Mouse (Mus musculus) MEL (cell line): Measurements from ENCODE around the gene Adap1. TPM values are rescaled to one million over a fixed set of nuclear protein-coding genes. Genes with fewer than 3 reads are reported as not detected.

Experiments used
- DNase-seq: peaks from one replicate; pipeline ENCODE4 v3.0.0; 2011; ENCODE audit warnings: low read depth, low spot score
- H3K27ac ChIP-seq: 2 replicates; pipeline ENCODE4 v1.5.1; 2012; ENCODE audit warnings: low read depth, mild to moderate bottlenecking, control low read depth, low read length, moderate library complexity; ENCODE audit not compliant: control insufficient read depth
- H3K27me3 ChIP-seq, 2 experiments: fragments of 150-350 bp in 1 of 2; sonication (generic) in 1 of 2; 2 replicates each; pipeline ENCODE4 v1.6.1; 2012; ENCODE audit warnings: low read length in 2 of 2, mild to moderate bottlenecking in 2 of 2, improper control_type of control experiment in 1 of 2, moderate library complexity in 1 of 2; ENCODE audit not compliant: insufficient read depth in 2 of 2, control insufficient read depth in 1 of 2
- H3K36me3 ChIP-seq, 2 experiments: 2 replicates each; pipeline ENCODE4 v1.6.1; 2012 to 2014; ENCODE audit warnings: low read length in 2 of 2, improper control_type of control experiment in 1 of 2, inconsistent platforms in 1 of 2, mild to moderate bottlenecking in 1 of 2; ENCODE audit not compliant: insufficient read depth in 2 of 2, control insufficient read depth in 1 of 2
- H3K4me1 ChIP-seq, 2 experiments: fragments of 150-350 bp in 1 of 2; sonication (generic) in 1 of 2; 2 replicates each; pipeline ENCODE4 v1.6.1; 2012; ENCODE audit warnings: low read length in 2 of 2, improper control_type of control experiment in 1 of 2, mild to moderate bottlenecking in 1 of 2; ENCODE audit not compliant: insufficient read depth in 2 of 2, control insufficient read depth in 1 of 2
- H3K4me3 ChIP-seq, 2 experiments: fragments of 150-350 bp in 1 of 2; sonication (generic) in 1 of 2; 2 replicates each; pipeline ENCODE4 v1.5.1; 2012; ENCODE audit warnings: low read depth in 2 of 2, low read length in 2 of 2, mild to moderate bottlenecking in 2 of 2, moderate library complexity in 2 of 2, control low read depth in 1 of 2, improper control_type of control experiment in 1 of 2; ENCODE audit not compliant: control insufficient read depth in 1 of 2, insufficient read depth in 1 of 2
- H3K79me2 ChIP-seq: 2 replicates; pipeline ENCODE4 v1.6.1; 2012; ENCODE audit warnings: mild to moderate bottlenecking, low read length, moderate library complexity; ENCODE audit not compliant: control insufficient read depth, poor library complexity, insufficient read depth
- H3K9ac ChIP-seq: 2 replicates; pipeline ENCODE4 v1.6.1; 2012; ENCODE audit warnings: low read depth, mild to moderate bottlenecking, control low read depth, low read length, moderate library complexity; ENCODE audit not compliant: control insufficient read depth, poor library complexity, severe bottlenecking
- H3K9me3 ChIP-seq: fragments of 150-350 bp; sonication (generic); replicated peaks from 2 replicates; pipeline ENCODE4 v1.6.1; 2012; ENCODE audit warnings: mild to moderate bottlenecking, low read length, improper control_type of control experiment, moderate library complexity; ENCODE audit not compliant: insufficient read depth
- CHD1 ChIP-seq: IDR thresholded peaks from 2 replicates; pipeline ENCODE4 v1.6.1; 2012; ENCODE audit warnings: low read depth, mild to moderate bottlenecking, inconsistent platforms, low read length, improper control_type of control experiment
- CHD2 ChIP-seq: IDR thresholded peaks from 2 replicates; pipeline ENCODE4 v1.6.1; 2011; ENCODE audit warnings: low read length, improper control_type of control experiment
- CTCF ChIP-seq, 3 experiments: IDR thresholded peaks in 2 of 3; conservative IDR thresholded peaks in 1 of 3; 2 replicates each; pipeline ENCODE4 v1.5.1; 2011 to 2012; ENCODE audit warnings: low read length in 3 of 3, low read depth in 2 of 3, mild to moderate bottlenecking in 2 of 3, improper control_type of control experiment in 1 of 3, inconsistent platforms in 1 of 3, mixed read lengths in 1 of 3, moderate library complexity in 1 of 3; ENCODE audit not compliant: control insufficient read depth in 1 of 3, insufficient read depth in 1 of 3, poor library complexity in 1 of 3, severe bottlenecking in 1 of 3
- E2F4 ChIP-seq: IDR thresholded peaks from 2 replicates; pipeline ENCODE4 v1.6.1; 2011; ENCODE audit warnings: low read depth, low read length, improper control_type of control experiment, borderline replicate concordance
- ELF1 ChIP-seq: IDR thresholded peaks from 2 replicates; pipeline ENCODE4 v1.6.1; 2014; ENCODE audit warnings: low read depth, mild to moderate bottlenecking, inconsistent platforms, low read length, improper control_type of control experiment, moderate library complexity
- GATA1 ChIP-seq: IDR thresholded peaks from 2 replicates; pipeline ENCODE4 v1.6.1; 2011; ENCODE audit warnings: low read depth, low read length, improper control_type of control experiment
- KAT2A ChIP-seq: conservative IDR thresholded peaks from 2 replicates; pipeline ENCODE4 v1.6.1; 2012; ENCODE audit warnings: low read depth, low read length, improper control_type of control experiment, inconsistent platforms
- MAFK ChIP-seq: IDR thresholded peaks from 2 replicates; pipeline ENCODE4 v1.6.1; 2011; ENCODE audit warnings: low read depth, mild to moderate bottlenecking, low read length, improper control_type of control experiment, borderline replicate concordance
- MAZ ChIP-seq: IDR thresholded peaks from 2 replicates; pipeline ENCODE4 v1.6.1; 2012; ENCODE audit warnings: low read depth, mild to moderate bottlenecking, inconsistent platforms, low read length, improper control_type of control experiment
- MEF2A ChIP-seq: IDR thresholded peaks from 2 replicates; pipeline ENCODE4 v1.6.1; 2014; ENCODE audit warnings: low read depth, mild to moderate bottlenecking, inconsistent platforms, low read length, improper control_type of control experiment; ENCODE audit not compliant: poor library complexity, insufficient replicate concordance, severe bottlenecking; ENCODE audit errors: extremely low read depth
- MXI1 ChIP-seq: IDR thresholded peaks from 2 replicates; pipeline ENCODE4 v1.6.1; 2011; ENCODE audit warnings: mild to moderate bottlenecking, low read depth, low read length, improper control_type of control experiment
- MYB ChIP-seq: IDR thresholded peaks from 2 replicates; pipeline ENCODE4 v1.6.1; 2011; ENCODE audit warnings: mild to moderate bottlenecking, low read depth, low read length, improper control_type of control experiment
- MYC ChIP-seq: IDR thresholded peaks from 2 replicates; pipeline ENCODE4 v1.6.1; 2011; ENCODE audit warnings: low read depth, mild to moderate bottlenecking, low read length, improper control_type of control experiment, moderate library complexity
- NELFE ChIP-seq: IDR thresholded peaks from 2 replicates; pipeline ENCODE4 v1.6.1; 2011; ENCODE audit warnings: low read depth, low read length, improper control_type of control experiment
- NRF1 ChIP-seq: IDR thresholded peaks from 2 replicates; pipeline ENCODE4 v1.6.1; 2014; ENCODE audit warnings: low read depth, mild to moderate bottlenecking, inconsistent platforms, low read length, improper control_type of control experiment, moderate library complexity; ENCODE audit not compliant: poor library complexity, insufficient read depth, severe bottlenecking
- POLR2A ChIP-seq, 2 experiments: IDR thresholded peaks; 2 replicates each; pipeline ENCODE4 v1.6.1; 2011 to 2012; ENCODE audit warnings: low read length in 2 of 2, mild to moderate bottlenecking in 2 of 2, control low read depth in 1 of 2, improper control_type of control experiment in 1 of 2, low read depth in 1 of 2, moderate library complexity in 1 of 2; ENCODE audit not compliant: control insufficient read depth in 1 of 2, insufficient read depth in 1 of 2, poor library complexity in 1 of 2
- POLR2AphosphoS2 ChIP-seq: IDR thresholded peaks from 2 replicates; pipeline ENCODE4 v1.6.1; 2011; ENCODE audit warnings: low read length, improper control_type of control experiment
- RCOR1 ChIP-seq: IDR thresholded peaks from 2 replicates; pipeline ENCODE4 v1.6.1; 2012; ENCODE audit warnings: low read depth, mild to moderate bottlenecking, inconsistent platforms, low read length, improper control_type of control experiment
- TBP ChIP-seq: IDR thresholded peaks from 2 replicates; pipeline ENCODE4 v1.8.0; 2011; ENCODE audit warnings: low read depth, low read length, improper control_type of control experiment
- USF1 ChIP-seq: IDR thresholded peaks from 2 replicates; pipeline ENCODE4 v1.6.1; 2014; ENCODE audit warnings: low read depth, mild to moderate bottlenecking, inconsistent platforms, low read length, improper control_type of control experiment, moderate library complexity
- USF2 ChIP-seq, 2 experiments: IDR thresholded peaks; 2 replicates each; pipeline ENCODE4 v1.6.1; 2011 to 2012; ENCODE audit warnings: improper control_type of control experiment in 2 of 2, low read length in 2 of 2, borderline replicate concordance in 1 of 2, inconsistent platforms in 1 of 2, low read depth in 1 of 2, mild to moderate bottlenecking in 1 of 2; ENCODE audit not compliant: insufficient read depth in 1 of 2
- ZMIZ1 ChIP-seq: IDR thresholded peaks from 2 replicates; pipeline ENCODE4 v1.6.1; 2012; ENCODE audit warnings: low read depth, mild to moderate bottlenecking, inconsistent platforms, low read length, improper control_type of control experiment, moderate library complexity
- ZNF384 ChIP-seq: IDR thresholded peaks from 2 replicates; pipeline ENCODE4 v1.6.1; 2012; ENCODE audit warnings: low read depth, mild to moderate bottlenecking, inconsistent platforms, low read length, improper control_type of control experiment
- polyA plus RNA-seq, 2 experiments: library from polyadenylated mRNA; stranded (reverse) in 1 of 2; unstranded in 1 of 2; fragments of >175 nt in 1 of 2; fragments of >200 nt in 1 of 2; gene quantifications; 2 replicates each; pipeline versions ENCODE4 v1.2.1 to v1.2.4; 2012; ENCODE audit warnings: low replicate concordance in 2 of 2, low read depth in 1 of 2; ENCODE audit not compliant: insufficient read length in 2 of 2, insufficient read depth in 1 of 2, missing spikeins in 1 of 2
- total RNA-seq: library from RNA; depleted of rRNA; stranded (reverse); fragments of 300-350 nt; gene quantifications from 2 replicates; pipeline ENCODE4 v1.2.3, GENCODE M21; 2012

Adap1 gene
- total and polyA plus RNA-seq, 3 experiments, result 52.9 to 59.8 TPM; not detected in 1

- peaks cover 0 to 12% of the 10 kb centered on the region in 2 experiments; a peak in 3 of 4 replicates for H3K36me3 ChIP-seq
- TF ChIP-seq MXI1 (no peak), E2F4 (no peak), ELF1 (no peak), MYC (no peak), MEF2A (no peak), GATA1 (no peak), USF2 (IDR thresholded peaks at IDR 0.05; ENCODE audit: borderline replicate concordance in 1 of 2, insufficient read depth in 1 of 2, low read depth in 1 of 2, low read length in 2 of 2) (no peak), ZMIZ1 (no peak), MAFK (no peak)
- no peak overlapping the region for H3K4me3 ChIP-seq
- no peaks in the 10 kb centered on the region for H3K9me3 ChIP-seq
- H3K27me3 ChIP-seq, result no peaks in the 10 kb centered on the region
- no peak overlapping the region for H3K9ac ChIP-seq
- H3K4me1 ChIP-seq, result peaks cover 3 to 12% of the 10 kb centered on the region in 2 experiments
- no peaks in the 10 kb centered on the region for H3K79me2 ChIP-seq
- DNase-seq, result no peak
- no peak overlapping the region for H3K27ac ChIP-seq
Measured at GRCm38 (mm10) chr5:139291811-139292560, 33.4 kb downstream of the Adap1 start.

- Histone ChIP-seq H3K9ac (no peak overlapping the region), H3K27me3 (no peaks in the 10 kb centered on the region), H3K4me3 (no peak overlapping the region), H3K36me3 (peaks cover 0 to 21% of the 10 kb centered on the region in 2 experiments; a peak in 2 of 4 replicates), H3K9me3 (no peaks in the 10 kb centered on the region), H3K4me1 (peaks cover 5 to 24% of the 10 kb centered on the region in 2 experiments), H3K79me2 (no peaks in the 10 kb centered on the region), H3K27ac (no peak overlapping the region)
- TF ChIP-seq MYB (no peak), POLR2AphosphoS2 (no peak), CHD2 (no peak), CHD1 (no peak), RCOR1 (no peak), MXI1 (no peak), KAT2A (no peak), NRF1 (no peak), USF1 (no peak), TBP (no peak), CTCF (IDR thresholded peaks at IDR 0.05 in 2 of 3, conservative IDR thresholded peaks at IDR 0.05 in 1 of 3; ENCODE audit: control insufficient read depth in 1 of 3, insufficient read depth in 1 of 3, low read depth in 2 of 3, low read length in 3 of 3, poor library complexity in 1 of 3, severe bottlenecking in 1 of 3) (no peak), MAZ (no peak), NELFE (no peak), ZNF384 (no peak), E2F4 (no peak), POLR2A (IDR thresholded peaks at IDR 0.05; ENCODE audit: control insufficient read depth in 1 of 2, insufficient read depth in 1 of 2, low read depth in 1 of 2, low read length in 2 of 2, poor library complexity in 1 of 2) (no peak), MEF2A (no peak)
- no peak for DNase-seq
Measured at GRCm38 (mm10) chr5:139290467-139291259, 34.8 kb downstream of the Adap1 start.
